Comparison of ENCODE assay signal across 8 mouse cellular contexts in genomic region chr1:92137136-92137848, GRCm38 (mm10). TPM values are rescaled to one million over a fixed set of nuclear protein-coding genes. Genes with fewer than 3 reads are reported as not detected.
DNase-seq lines count a peak whose midpoint lies in the region; ATAC-seq and TF ChIP-seq lines count a peak whose summit lies in the region.

No protein-coding gene starts in this region.

- no peak overlapping the region for H3K4me2 ChIP-seq in midbrain, embryonic 14.5 days (ENCODE audit: low read length)
- H3K4me2 ChIP-seq in midbrain, embryonic 11.5 days: no peak overlapping the region
- no peak overlapping the region for H3K4me2 ChIP-seq in heart, embryonic 11.5 days

- H3K36me3 ChIP-seq in midbrain, embryonic 14.5 days (ENCODE audit: control insufficient read depth, insufficient read depth, low read length): no peaks in the 10 kb centered on the region
- H3K36me3 ChIP-seq in midbrain, embryonic 11.5 days (ENCODE audit: control insufficient read depth, insufficient read depth, low read length): no peaks in the 10 kb centered on the region
- H3K36me3 ChIP-seq in heart, embryonic 11.5 days (ENCODE audit: control insufficient read depth, insufficient read depth, low read length): no peaks in the 10 kb centered on the region

- no peak for TF ChIP-seq POLR2A in cerebellum, adult 2 months (IDR thresholded peaks at IDR 0.05; ENCODE audit: borderline replicate concordance, insufficient read depth, low read length)

- H3K4me1 ChIP-seq in midbrain, embryonic 14.5 days (ENCODE audit: control insufficient read depth, insufficient read depth, low read length): 0 out of 2 replicates have a peak, but pooled peaks cover 6% of the 10 kb centered on the region
- no peaks in the 10 kb centered on the region for H3K4me1 ChIP-seq in midbrain, embryonic 11.5 days (ENCODE audit: control insufficient read depth, insufficient read depth, low read length)
- H3K4me1 ChIP-seq in cerebellum, adult 2 months (ENCODE audit: control insufficient read depth, insufficient read depth, low read length): peaks cover 23% of the 10 kb centered on the region
- peaks cover 4% of the 10 kb centered on the region; the same call in 1 of the 2 replicates for H3K4me1 ChIP-seq in heart, embryonic 11.5 days (ENCODE audit: control insufficient read depth, insufficient read depth, low read length)

- DNase-seq in midbrain, embryonic 14.5 days: peak; percentile 33
- no peak for DNase-seq in midbrain, embryonic 11.5 days (ENCODE audit: low spot score, missing footprints)
- DNase-seq in cerebellum, adult 2 months: peak; percentile 62 to 77
- peak; percentile 89 for DNase-seq in kidney, postnatal 14 days
- no peak for DNase-seq in frontal cortex, postnatal 36 days (ENCODE audit: low spot score in 2 of 2)
- no peak for DNase-seq in retina, postnatal 1 day
- no peak for DNase-seq in urinary bladder, postnatal 10 days (ENCODE audit: low spot score)

- WGBS in midbrain, embryonic 14.5 days: 78% methylated on average over 2 of the region's 2 CpGs
- 93% methylated on average over 2 of the region's 2 CpGs for WGBS in midbrain, embryonic 11.5 days
- WGBS in cerebellum, adult 2 months: 6% methylated on average over 2 of the region's 2 CpGs
- WGBS in heart, embryonic 11.5 days (ENCODE audit: insufficient replicate concordance): 71% methylated on average over 2 of the region's 2 CpGs

- no peaks in the 10 kb centered on the region for H3K9me3 ChIP-seq in midbrain, embryonic 14.5 days (ENCODE audit: control insufficient read depth, low read length)
- no peaks in the 10 kb centered on the region for H3K9me3 ChIP-seq in midbrain, embryonic 11.5 days (ENCODE audit: control insufficient read depth, low read length)
- H3K9me3 ChIP-seq in heart, embryonic 11.5 days (replicated peaks; ENCODE audit: control insufficient read depth, low read length): no peaks in the 10 kb centered on the region

- no peak overlapping the region; the same call in 1 of the 2 replicates for H3K27ac ChIP-seq in midbrain, embryonic 14.5 days (replicated peaks; ENCODE audit: low read depth, low read length)
- no peak overlapping the region for H3K27ac ChIP-seq in midbrain, embryonic 11.5 days (ENCODE audit: low read depth, low read length)
- no peak overlapping the region for H3K27ac ChIP-seq in cerebellum, adult 2 months (ENCODE audit: insufficient read depth, low read length)
- 0 out of 2 replicates have a peak overlapping the region, but pooled peaks have one; percentile 12 for H3K27ac ChIP-seq in heart, embryonic 11.5 days (ENCODE audit: low read depth, low read length)

- no peaks in the 10 kb centered on the region for H3K27me3 ChIP-seq in midbrain, embryonic 14.5 days (ENCODE audit: control insufficient read depth, insufficient read depth, low read length)
- no peaks in the 10 kb centered on the region for H3K27me3 ChIP-seq in midbrain, embryonic 11.5 days (ENCODE audit: control insufficient read depth, insufficient read depth, low read length)
- no peaks in the 10 kb centered on the region for H3K27me3 ChIP-seq in cerebellum, adult 2 months (ENCODE audit: control insufficient read depth, insufficient read depth, low read length)
- no peaks in the 10 kb centered on the region for H3K27me3 ChIP-seq in heart, embryonic 11.5 days (ENCODE audit: control insufficient read depth, insufficient read depth, low read length)

- H3K4me3 ChIP-seq in midbrain, embryonic 14.5 days (replicated peaks; ENCODE audit: low read depth, low read length): no peak overlapping the region
- H3K4me3 ChIP-seq in midbrain, embryonic 11.5 days (ENCODE audit: low read depth, low read length): no peak overlapping the region
- H3K4me3 ChIP-seq in cerebellum, adult 2 months (replicated peaks; ENCODE audit: insufficient read depth, low read depth, low read length): no peak overlapping the region
- no peak overlapping the region for H3K4me3 ChIP-seq in heart, embryonic 11.5 days (ENCODE audit: low read depth, low read length)

- ATAC-seq in midbrain, embryonic 14.5 days (ENCODE audit: low FRiP score, low TSS enrichment): no peak
- no peak for ATAC-seq in midbrain, embryonic 11.5 days (ENCODE audit: low FRiP score)
- ATAC-seq in heart, embryonic 11.5 days (replicated peaks; ENCODE audit: insufficient number of reproducible peaks, low FRiP score, low TSS enrichment): peak; percentile 57; the same call in 1 of the 2 replicates

- no peak overlapping the region for H3K9ac ChIP-seq in midbrain, embryonic 14.5 days (replicated peaks; ENCODE audit: low read length)
- no peak overlapping the region for H3K9ac ChIP-seq in midbrain, embryonic 11.5 days (ENCODE audit: low read length)
- H3K9ac ChIP-seq in heart, embryonic 11.5 days (ENCODE audit: low read depth, low read length): no peak overlapping the region

- no peak for TF ChIP-seq CTCF in cerebellum, adult 2 months (IDR thresholded peaks at IDR 0.05; ENCODE audit: borderline replicate concordance, insufficient read depth, low read depth, low read length)

RNA-seq across cellular contexts. Expression of gene Hdac4, which starts 58.2 kb away (rescaled TPM):
- 22.7 and 27.0 TPM in 2 replicates for polyA plus RNA-seq in midbrain, embryonic 14.5 days (2014; fragmentation: Nextera tagmentation; extraction: Ambion mirVana)
- polyA plus RNA-seq in midbrain, embryonic 11.5 days (2014; fragmentation: Nextera tagmentation; extraction: Ambion mirVana): 19.2 and 21.9 TPM in 2 replicates
- 24.7 and 27.7 TPM in 2 replicates for polyA plus RNA-seq in cerebellum, adult 2 months (2012; rRNA removed)
- polyA plus RNA-seq in heart, embryonic 11.5 days (2014; fragmentation: Nextera tagmentation; extraction: Ambion mirVana): 11.4 and 12.5 TPM in 2 replicates

Comparison
In these comparisons a context has a peak if more than half of its experiments do, and no peak if none do; other contexts are left out.
1. DNase-seq: peak in midbrain, embryonic 14.5 days (single experiment), cerebellum, adult 2 months (2 of 2) and kidney, postnatal 14 days (single experiment); none in midbrain, embryonic 11.5 days (single experiment), frontal cortex, postnatal 36 days (0 of 2), retina, postnatal 1 day (single experiment) and urinary bladder, postnatal 10 days (single experiment).